Mouse (Mus musculus): ENCODE results near the gene Ube2i.

Gene Ube2i

GRCm38 (mm10) chr17:25274571-25275346, at the start of gene Ube2i:
Ube2i (minus strand) TSS chr17:25274622.
- in situ Hi-C loops (cut with MboI, MseI) = loop anchor here (5.0 kb wide), 1 partner anchor 52 kb away; no protein-coding TSS in a partner anchor

GRCm38 (mm10) chr17:25322930-25323329, 48.5 kb upstream of the Ube2i start:
- in situ Hi-C loops (cut with MboI, MseI) = no loop called here

GRCm38 (mm10) chr17:25320819-25321218, 46.4 kb upstream of the Ube2i start:
- in situ Hi-C loops (cut with MboI, MseI) = no loop called here

DNA sequence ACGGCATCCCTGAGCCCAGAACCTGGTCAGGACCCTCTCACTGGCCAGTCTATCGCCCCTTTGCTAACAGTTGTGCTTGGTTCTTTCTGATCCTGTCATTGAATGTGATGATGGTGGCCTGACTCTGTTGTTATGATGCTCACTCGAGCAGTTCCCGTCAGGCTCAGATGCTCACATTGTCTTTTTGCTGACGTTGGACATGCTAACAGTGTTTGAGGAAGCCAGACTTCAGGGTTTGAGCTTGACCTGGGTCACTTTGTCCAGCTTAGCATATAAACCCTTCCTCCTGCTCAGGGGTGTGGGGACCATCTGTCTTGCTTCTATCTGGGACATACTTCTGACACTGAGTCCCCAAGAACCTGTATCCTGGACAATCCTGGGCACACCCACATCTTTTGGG, 43.9 kb upstream of the Ube2i start, which contains the start of gene Prss29:
Gene Prss29 (plus strand): TSS at position 301 of the 400 bp plus-strand sequence.
- in situ Hi-C loops (cut with MboI, MseI) = loop anchor here (10.0 kb wide), 1 partner anchor 274 kb away; no protein-coding TSS in a partner anchor

DNA sequence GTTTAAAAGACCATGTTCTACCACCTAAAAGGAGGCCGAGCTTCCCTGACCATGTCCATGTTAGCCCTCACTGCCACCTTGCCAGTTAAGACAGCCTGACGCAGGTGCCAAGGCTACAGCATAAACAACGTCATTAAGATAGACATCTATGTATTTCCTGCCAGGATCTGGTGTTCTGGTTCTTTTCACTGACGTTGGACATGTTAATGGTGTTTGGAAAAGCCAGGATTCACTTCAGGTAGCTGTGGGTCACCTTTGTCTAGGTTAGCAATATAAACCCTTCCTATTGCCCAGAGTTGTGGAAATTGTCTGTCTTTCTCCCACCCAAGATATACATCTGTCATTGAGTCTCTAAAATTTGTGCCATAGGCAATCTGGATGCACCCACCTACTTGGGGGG, 33.9 kb upstream of the Ube2i start, which contains the start of gene Prss28:
Gene Prss28 (plus strand): TSS at position 301 of the 400 bp plus-strand sequence.
- in situ Hi-C loops (cut with MboI, MseI) = no loop called here

DNA sequence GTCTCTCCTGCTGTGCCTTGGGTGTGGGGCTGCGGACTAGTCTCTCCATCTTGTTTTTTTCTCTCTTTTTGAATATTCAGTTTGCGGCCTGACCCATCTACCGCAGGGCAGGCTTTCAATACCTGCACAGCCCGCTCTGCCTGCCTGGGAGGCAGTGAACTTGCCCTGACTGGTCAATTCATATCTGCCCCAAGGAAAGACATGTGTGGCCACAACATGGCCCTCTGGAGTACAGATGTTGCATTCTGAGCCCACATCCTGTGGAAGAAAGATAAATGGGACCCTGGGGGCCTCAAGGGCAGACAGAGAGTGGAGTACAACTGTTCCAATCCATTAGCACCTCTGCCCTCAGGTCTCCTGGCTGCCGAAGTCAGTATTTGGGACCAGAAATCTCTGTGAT, 23.7 kb upstream of the Ube2i start, which contains the start of gene Prss34:
Gene Prss34 (plus strand): TSS at position 301 of the 400 bp plus-strand sequence.
- in situ Hi-C loops (cut with MboI, MseI) = loop anchor here (10.0 kb wide), 1 partner anchor 467 kb away; no protein-coding TSS in a partner anchor

DNA sequence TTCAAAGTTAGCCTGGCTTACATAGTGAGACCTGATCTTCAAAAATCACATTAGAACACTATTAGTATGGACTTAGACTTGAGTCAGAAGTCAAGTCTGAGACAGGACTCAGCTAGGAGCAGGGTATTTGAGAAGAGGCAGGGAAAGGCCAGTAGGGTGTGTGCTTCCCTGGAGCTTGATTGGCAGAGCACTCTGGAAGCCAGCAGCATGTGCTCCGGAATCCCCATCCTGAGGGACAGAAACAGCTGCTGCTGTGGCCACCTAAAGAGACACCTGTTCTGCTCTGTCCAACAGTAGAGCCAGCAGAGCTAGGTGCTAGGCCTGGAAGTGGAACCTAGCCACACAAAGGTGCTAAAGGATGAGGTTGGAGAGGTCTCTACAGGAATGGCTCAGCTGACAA, 19.7 kb upstream of the Ube2i start:
- in situ Hi-C loops (cut with MboI, MseI) = loop anchor here (10.0 kb wide), 1 partner anchor 471 kb away; no protein-coding TSS in a partner anchor

DNA sequence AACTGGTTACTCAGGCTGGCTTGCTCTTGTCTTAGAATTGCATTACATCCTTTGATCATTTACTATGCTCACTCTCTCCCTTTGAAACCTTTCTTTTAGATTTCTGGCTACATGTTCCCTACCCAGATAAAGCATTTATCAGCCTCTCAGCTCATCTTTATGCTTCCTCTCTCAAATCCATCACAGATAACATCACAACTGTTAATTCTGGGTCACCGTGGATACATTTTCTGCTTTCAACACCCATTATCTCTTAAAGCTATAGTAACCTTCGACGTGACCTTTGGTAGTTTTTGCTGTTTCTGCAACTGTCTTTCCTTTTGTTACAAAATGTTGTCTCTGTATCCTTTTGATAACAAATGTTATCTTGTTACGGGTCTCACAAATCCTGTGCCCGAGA, 19.1 kb upstream of the Ube2i start:
- in situ Hi-C loops (cut with MboI, MseI) = loop anchor here (10.0 kb wide), 1 partner anchor 471 kb away; no protein-coding TSS in a partner anchor

DNA sequence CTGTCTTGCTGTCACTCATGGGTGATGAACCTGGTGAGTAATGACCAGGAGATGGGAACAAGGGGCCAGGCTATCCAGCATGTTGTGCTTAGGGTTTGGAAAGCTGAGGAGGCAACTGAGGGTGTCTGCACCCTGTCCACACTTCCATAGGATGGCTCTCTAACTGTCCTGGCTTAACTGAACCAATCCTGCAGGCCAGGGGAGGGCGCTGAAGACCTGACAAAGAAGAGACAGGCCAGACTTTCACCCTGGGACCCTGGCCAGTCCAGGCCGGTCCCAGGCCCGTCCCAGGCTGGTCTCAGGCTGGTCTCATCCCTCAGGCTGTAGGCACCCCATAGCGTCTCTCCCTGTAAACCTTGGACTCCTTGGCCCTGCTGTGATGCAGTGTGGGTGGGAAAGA, 16.0 kb upstream of the Ube2i start:
- in situ Hi-C loops (cut with MboI, MseI) = loop anchor here (10.0 kb wide), 1 partner anchor 474 kb away; no protein-coding TSS in a partner anchor

DNA sequence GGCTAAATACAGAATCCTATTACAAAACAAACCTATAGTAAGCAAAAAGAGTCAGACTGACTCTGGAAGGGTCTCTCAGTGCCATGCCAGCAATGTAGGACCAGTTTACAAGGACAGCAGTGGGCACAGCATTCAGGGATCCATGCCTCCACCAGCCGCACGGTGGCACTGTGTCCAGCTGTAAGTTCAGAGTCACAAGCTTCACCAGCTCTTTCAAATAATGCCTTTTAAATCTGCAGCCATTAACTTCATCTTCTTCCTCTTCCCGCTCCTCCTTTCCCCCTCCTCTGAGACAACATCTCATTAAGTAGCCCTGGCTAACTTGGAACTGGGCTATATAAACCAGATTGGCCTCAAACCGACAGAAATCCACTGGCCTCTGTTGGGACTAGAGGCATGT, 14.4 kb upstream of the Ube2i start:
- in situ Hi-C loops (cut with MboI, MseI) = no loop called here

GRCm38 (mm10) chr17:25285033-25285432, 10.6 kb upstream of the Ube2i start:
- in situ Hi-C loops (cut with MboI, MseI) = no loop called here

DNA sequence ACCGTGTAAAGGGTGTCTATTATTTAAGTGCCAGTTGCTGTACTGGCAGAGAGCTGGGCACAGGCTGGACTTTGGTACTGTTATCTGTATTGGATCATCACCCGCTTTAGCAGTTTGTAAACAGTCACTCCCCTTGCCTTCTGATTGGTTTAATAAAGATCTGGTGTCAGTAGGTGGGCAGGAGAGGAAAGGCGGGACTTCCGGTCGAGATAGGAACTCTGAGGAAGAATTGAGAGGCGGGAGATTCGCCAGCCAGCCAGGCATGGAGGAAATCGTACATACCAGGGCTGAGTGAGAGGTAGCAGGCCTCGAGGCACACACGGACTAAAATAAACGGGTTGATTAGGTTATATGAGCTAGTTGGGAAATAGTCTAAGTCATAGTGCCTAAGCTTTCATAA, 7.7 kb upstream of the Ube2i start:
- in situ Hi-C loops (cut with MboI, MseI) = no loop called here

DNA sequence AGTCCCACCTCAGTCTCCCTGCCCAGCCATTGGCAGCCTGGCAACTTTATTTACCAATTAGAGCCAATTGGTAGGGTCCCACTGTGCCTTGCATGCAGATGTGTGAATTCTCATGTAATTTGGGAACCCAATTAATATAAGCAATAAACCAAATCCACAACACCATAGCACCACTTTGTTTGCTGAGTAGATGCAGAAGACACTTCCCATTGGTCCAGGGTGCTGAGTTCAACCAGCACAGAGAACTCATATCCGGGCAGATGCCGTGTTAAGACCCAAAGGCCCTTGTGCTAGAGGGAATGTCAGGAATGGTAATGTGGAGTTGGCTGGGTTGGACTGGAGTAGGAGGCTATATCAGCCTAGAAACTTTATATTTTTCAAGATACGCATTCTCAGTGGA, 1.4 kb upstream of the Ube2i start:
- in situ Hi-C loops (cut with MboI, MseI) = no loop called here

DNA sequence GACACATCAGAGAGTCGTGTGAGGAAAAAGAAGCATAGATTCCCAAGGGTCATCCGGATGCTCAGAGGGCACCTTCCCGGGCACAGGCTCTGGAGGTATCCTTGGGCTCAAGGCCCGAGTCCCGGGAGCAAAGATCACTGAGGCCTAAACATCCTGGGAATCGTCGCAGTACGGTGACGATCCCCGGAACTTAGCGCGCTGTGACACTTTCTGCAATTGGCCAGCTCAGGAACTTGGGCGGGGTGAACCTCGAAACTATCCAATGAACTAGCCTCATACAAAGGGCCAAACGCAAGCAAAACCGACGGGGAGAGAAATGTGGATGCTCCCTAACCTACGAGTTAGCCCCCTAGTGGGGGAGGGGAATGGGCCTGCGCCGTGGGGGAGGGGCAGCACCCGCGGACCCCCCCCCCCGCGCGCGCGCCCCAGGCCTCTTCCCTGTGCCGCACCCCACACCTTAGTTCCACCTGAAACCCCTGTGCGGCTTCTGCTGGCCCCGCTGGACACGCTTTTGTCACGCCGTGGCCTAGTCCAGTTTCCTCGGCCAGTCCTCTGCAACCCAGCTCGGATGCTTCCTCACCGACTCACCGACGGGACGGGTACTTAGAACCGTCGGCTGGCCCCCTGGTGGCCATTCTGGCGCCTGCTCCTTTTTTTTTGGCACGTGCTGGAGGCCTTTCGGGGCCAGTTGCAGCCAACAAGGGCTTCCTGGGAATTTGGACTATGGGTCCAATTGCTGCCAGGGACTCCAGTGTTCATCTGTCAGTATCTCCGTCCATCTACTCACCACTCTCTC, 518 bp downstream of the Ube2i start:
- in situ Hi-C loops (cut with MboI, MseI) = loop anchor here (5.0 kb wide), 1 partner anchor 52 kb away; no protein-coding TSS in a partner anchor

DNA sequence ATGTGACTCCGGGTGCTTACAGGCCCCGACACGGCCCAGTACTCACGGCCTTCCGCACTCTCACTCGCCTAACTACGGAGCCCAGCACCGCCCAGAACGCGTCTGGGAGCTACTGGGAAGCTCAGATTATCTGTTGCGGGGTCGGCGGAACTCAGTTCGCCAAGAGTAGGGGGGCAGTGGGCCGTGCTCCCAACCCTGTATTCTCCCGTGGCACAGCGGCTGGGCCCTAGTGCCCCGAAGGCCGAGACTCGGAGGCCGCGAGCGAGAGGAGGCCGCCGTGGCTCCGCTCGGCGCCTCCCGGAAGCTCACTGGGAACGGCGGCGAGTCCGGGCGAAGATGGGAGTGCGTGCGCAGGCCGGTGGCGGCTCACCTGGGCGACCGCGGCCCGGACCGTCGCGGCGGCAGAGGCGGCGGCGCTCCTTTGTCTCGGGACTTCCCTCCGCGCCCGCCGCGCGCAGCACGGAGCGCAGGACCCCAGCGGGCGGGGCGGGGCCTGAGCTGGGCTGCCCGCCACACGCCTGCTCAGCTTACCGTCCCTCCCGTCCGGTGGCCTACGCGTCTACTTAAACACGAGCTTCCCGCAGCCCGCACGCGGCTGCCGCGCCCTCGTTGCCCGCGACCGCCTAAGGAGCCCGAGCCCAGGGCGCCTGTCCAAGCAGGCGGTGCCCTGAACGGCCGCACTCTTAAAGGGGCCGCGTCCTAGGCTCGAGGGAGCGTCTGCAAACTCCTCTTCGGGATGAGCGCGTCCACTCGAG, 1.3 kb downstream of the Ube2i start:
- in situ Hi-C loops (cut with MboI, MseI) = loop anchor here (5.0 kb wide), 1 partner anchor 51 kb away; no protein-coding TSS in a partner anchor

GRCm38 (mm10) chr17:25272326-25272725, 2.1 kb downstream of the Ube2i start:
- in situ Hi-C loops (cut with MboI, MseI) = loop anchor here (5.0 kb wide), 1 partner anchor 50 kb away; no protein-coding TSS in a partner anchor

DNA sequence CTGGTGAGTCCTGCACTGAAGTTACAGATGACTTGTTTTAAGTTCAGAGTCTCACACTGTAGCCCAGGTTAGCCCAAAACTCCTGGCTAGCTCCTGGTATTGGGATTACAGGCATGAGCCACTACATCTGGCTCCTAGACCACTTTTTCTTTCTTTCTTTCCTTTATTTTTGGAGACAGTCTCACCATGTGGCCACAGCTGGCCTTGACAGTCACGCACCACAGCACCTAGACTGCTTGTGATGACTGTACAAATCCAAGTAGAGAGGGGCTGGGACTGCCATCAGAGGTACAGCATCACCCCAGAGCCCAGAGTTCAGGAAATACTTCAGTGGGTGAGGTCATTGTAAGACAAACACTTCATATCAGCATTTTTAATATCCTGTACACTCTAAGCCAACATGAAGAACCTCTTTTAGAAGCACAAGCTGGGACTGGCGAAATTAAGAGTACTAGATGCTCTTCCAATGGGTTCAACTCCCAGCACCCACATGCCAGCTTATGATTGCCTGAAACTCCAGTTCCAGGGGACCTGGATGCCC, 3.6 kb downstream of the Ube2i start:
- in situ Hi-C loops (cut with MboI, MseI) = loop anchor here (5.0 kb wide), 1 partner anchor 49 kb away; no protein-coding TSS in a partner anchor

GRCm38 (mm10) chr17:25264453-25264852, 10.0 kb downstream of the Ube2i start:
- in situ Hi-C loops (cut with MboI, MseI) = no loop called here

DNA sequence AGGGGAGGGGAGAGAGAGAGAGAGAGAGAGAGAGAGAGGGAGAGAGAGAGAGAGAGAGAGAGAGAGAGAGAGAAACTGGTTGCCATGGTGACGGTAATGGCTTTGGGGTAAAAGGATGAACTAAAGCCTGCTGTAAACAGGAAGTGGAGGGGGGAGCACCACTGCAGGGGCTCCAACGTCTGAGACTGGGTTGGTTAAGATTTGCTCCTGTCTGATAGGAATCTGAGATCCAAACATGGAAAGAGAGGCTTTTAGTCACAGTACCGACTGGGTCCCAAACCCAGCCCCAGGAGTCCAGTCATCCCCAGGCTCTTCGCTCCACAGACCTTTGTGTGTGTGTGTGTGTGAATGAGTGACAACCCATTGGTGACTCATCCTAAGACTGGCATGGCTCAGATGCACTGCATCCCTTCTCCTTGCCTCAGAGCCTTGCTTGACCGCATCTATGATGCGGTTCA, 16.6 kb downstream of the Ube2i start:
- in situ Hi-C loops (cut with MboI, MseI) = no loop called here

DNA sequence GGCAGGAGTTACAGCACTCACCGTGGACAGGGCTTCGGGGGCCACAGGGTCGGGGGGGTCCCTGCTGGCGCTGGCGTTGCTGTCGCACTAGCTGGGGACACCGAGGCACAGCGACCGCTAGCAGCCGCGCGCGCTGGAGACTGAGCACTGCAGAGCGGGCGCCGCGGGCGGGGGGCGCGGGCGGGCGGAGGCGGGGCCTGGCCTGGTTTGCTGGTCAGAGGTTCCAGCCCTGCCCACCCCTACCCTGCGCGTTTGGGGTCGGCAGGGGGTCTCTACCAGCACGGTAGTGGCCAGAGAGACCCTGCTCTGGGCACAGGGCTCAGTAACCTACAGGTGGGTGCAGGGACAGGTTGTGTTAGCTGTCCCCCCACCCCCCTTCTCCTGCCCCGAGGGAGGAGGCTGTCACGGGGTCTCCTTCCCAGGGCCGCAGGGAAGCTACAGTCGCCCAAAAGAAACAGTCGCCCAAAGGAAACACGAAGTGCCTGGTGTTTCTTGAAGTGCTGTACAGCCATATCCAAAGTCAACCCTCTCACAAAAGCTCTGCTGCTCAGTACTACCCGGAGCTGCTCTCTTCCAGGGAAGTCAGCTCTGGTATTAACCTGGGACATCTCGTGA, 18.2 kb downstream of the Ube2i start, which contains the start of gene Baiap3:
Gene Baiap3 (minus strand): TSS at position 225 of the 615 bp plus-strand sequence.
- in situ Hi-C loops (cut with MboI, MseI) = no loop called here

Data from T-helper 2 cell (primary cell).